Mouse (Mus musculus) cerebellum, adult 11-12 months (tissue): ENCODE measurements at regions not wholly inside any gene's neighbourhood (a gene's known extent, or its start where the extent isn't known, plus 50 kb on each side); places are given as distances from the start of the nearest gene placed in this dataset.

ENCODE experiments used
- DNase-seq: peaks from one replicate; pipeline ENCODE4 v3.0.0; 2022

DNA sequence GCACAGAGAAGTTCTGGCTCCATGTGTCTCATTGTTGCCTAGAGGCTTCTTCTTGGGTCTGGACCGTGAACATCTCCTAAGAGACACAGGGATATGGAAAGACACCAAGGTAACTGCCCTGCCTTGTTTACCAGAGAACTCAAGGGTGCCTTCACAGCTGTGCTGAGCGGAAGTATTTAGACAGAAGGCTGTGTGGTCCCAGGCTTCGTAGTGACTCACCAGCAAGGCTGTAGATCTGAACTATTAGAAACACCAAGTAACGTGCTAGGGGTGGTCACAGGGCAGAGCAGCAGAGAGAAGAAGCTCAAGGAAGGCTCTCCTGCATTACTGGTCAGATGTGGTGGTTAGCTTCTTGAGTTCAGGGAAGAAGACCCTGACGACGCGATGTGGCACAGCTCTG lies 51.6 kb upstream of the Lpp start:
- DNase-seq, result no peak

DNA sequence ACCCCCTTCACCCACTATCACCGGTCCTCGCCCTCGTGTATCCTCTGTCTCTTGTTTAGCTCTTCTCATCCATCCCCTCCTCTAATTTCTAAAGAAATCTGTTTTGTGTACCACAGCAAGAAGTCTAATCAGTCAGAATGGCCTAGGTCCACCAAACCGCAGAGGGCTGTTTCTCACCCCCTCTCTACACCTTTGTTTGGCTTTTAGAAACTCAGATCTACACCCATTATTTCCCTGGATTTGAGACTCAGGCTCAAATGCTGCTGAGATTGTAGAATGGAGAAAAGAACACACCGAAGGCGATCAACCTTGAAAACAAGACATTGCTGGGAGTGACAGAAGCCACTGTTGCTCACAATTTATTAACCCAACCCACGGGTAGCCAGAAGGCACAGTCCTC lies 52.7 kb upstream of the Lpp start:
- no peak for DNase-seq

DNA sequence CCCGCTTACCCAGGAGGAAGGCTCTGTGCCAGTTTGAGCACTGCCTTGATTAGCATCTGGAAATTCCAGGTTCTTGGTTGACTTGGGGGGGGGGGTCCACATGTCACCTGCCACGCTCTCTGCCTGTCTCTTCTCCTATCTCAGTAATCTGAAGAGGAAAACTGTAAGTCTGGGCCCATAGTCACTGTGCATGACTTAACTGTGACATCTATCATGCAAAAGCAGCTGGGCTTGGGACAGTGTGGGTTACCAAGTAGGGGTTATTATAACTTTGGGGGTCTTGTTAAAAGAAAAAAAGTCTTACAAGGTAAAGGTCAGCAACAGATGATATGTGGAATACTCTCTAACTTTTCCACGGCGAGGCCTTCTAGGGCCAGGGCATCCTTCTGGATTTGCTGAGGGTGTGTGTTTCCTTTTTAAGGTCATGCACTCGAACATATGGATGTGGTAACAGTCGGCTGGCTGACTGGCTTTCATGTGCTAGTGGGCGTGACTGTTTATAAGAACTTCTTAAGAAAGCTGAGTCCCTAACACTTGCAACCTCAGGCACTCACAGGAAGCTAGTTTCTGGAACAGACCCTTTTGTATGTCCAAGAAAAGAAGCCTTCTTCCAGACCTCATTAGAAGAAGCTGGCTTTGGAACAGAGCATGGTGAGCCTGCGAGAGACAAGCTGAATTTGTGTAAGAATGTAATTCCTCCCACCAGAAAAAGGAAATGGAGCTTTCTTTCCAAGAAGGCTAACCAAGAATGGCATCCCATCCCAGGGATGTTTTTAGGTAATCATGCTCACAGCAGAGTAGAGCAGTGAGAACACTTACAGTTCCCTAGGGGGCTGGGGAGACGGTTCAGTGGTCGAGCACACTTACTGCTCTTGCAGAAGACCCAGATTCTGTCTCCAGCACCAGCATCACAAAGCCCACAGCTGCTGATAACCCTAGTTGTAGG lies 53.7 kb upstream of the Lpp start:
- DNase-seq, result no peak

DNA sequence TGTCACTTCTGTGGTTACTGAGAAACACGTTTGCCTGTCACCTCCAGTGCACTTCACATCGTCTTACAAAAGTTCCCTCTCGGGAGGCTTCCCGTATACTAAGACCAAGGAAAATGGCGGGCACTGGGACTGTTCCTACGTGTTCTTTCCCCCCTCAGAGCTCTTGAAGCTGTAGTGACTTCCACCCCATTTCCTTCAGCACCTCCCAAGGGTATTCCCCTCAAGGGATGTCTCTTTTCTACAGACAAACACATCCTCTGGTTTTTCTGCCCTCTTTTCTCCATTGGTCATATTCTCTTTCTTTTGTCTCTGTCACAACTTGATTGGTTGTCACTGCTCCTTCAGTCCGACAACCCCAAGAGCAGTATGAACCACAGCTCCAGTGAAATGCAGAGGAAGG lies 54.9 kb upstream of the Lpp start:
- no peak for DNase-seq

DNA sequence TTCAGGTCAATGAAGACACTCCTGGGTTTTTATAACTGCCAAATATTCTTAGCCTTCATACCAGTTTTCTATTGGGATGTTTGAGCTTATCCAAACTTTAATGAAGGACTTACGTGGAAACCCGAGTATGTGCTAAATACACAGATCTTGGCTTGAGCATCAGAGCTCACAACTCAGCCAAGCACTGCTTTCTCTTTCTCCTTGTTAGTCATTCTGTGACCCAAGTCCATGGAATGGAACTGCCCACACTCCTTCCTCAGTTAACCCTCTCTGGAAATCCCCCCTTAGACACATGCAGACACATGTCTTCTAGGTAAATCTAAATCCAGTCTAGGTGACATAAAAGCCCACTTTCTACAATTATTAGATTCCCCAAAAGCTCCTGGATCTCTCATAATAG lies 58.9 kb upstream of the Lpp start:
- DNase-seq, result no peak

DNA sequence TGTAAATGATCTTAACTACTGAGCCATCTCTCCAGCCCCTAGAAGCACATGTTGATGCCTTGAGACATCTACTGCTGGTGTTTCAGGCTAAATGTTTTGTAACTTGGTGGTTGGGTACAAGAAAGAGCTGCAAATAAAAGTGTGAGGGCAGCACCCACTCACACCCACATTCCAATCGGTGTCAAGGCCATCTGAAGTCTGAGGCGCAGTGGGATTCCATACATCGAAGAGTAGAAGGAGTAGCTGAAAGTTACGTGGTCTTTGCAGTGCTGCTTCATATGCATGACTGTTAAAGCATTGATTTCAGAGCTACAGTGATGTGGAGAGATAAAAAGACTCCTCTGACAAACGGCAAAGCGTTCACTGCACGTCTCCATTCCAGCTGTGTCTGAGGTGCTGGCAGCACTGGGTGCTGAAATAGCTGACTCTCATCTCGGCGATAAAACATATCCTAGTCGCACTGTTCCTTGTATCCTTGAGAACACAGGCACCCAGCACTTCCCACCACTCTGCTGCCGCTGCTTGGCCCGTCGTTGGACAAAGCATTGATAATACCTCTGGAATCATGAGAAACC lies 61.8 kb upstream of the Lpp start:
- DNase-seq, result no peak

DNA sequence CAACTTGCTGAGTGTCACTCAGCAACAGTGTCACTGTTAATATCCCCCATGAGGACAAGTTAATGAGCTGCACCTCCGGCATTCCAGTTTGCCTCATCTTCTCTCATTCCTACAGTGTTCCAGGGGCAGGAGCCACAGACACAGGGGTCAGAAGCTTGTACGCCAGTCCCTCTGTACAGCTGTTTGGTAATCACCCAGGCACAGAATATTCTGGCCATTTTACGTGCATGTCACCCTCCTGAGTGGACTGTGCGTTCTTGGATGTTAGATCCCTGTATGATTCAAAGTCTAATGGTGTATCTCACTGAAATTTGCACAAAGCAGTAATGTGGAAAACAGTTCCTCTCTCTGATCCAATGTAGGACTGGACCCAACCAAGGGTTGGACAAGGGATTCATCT lies 66.7 kb upstream of the Lpp start:
- no peak for DNase-seq

DNA sequence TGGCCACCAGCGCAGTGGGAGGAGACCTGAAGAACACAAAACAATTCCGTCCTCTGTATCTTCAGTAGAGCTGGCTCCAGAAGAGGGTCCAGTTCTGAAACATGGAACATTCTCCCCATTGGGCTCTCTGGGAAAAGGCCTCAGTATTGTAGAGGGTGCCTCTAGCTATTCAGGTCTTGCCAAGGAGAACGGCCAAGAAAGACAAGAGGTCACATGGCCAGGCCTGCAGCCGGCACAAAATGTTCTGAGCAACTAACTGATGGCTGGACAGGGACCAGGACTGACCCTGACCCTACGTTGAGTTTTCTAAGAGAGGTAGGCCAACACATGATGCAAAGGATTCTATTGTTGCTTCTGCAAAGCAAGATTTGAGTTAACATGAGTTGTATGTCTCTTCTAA lies 67.3 kb upstream of the Lpp start:
- peak; percentile 36 for DNase-seq

DNA sequence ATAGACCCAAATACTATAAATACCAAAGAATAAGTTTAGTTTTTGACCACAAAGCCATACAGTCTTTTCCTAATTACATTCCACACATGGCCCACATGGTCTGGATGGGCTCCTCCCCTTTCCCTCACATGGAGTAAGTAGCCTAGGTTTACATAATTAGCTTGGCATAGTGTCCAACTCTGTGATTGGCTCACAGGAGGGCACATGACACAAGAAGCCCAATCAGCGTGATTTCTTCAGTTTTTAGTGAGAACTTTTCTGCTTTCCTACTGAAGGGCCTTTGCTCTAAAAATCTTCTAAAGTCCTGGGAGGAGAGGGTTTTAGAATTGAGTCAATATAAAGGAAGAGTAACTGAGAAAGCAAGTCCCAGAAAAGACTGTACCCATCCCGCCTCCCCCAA lies 68.4 kb upstream of the Lpp start:
- DNase-seq, result no peak

DNA sequence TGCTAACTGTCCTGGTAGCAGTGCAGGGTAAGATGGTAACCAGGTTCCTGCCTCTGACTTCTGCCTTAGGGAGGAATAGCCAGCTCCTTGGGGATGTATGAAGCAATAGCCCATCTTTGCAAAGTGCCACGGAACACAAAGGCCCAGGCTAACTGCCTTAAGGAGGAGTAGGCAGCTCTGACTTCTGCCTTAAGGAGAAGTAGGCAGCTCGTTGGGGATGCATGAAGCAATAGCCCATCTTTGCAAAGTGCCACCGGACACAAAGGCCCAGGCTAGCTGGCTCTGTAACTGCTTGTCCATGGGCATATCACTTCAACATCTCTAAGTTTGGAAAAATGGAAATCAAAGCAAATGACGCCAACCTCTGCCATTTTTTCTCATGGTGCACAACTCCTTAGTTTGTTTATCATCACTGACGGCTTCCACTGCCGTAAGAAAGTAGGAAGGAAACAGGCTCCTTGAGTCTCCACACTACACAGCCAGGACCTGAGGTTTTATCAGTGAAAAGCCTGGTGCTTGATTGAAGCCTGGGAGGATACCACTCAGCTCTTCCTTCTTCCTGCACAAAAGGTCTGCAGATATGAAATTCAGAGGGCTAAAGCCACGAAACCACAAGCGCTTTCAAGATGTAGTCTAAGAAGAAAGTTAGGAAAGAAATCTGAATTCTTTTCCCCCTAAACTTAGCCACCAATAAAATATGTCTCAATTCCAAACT lies 74.4 kb upstream of the Lpp start:
- DNase-seq, result no peak

DNA sequence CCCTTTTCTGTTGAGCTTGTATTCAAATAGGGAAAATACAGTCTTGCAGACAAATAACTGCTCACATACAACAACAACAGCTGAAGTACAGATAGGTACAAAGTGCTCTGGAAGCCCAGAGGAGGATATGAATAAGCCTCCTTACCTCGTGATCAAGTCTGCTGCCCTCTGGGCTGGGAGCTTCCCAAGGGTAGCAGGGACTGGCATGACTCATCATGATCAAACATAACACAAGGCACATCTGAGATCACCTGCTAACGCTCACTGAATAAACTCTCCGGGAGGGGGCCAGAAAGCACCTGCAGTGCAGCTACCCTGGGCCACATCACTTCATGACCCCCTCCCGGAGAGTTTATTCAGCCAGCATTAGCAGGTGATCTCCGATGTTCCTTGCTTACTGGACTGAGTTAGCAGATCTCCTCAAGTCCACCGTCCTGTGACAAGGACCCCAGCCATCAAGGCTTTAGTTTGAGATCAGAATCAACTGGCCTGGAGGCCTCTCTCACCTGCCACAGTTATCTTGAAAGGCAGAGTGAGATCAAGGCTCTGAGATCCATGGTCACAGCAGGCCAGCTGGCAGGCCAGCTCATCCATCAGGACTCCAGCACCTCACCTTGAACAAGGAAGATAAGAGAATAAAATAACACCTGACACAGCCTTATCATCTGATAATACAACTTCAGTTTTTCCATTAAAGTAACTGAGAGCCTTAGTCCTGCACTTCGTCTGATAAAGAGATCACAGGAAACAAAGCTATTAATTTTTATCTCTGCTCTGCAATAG lies 79.6 kb upstream of the Lpp start:
- DNase-seq, result no peak

DNA sequence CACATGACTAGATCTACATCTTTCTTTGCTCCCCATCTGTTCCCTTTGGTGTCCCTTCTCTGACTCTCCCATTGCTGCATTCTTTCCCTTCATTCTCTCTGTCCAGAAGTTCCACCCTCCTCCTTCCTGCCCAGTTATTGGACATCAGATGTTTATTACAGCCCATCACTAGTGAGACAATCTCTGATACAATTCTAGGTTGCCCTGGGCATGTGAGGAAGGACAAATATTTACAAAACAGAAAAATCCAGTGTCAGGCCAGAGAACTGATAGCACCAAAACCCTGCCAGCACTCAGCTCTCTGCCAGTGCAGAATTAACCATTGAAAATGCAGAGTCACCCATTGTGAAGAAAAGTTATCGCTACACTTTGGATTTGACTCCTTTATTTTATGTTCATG lies 87.9 kb upstream of the Lpp start:
- no peak for DNase-seq

DNA sequence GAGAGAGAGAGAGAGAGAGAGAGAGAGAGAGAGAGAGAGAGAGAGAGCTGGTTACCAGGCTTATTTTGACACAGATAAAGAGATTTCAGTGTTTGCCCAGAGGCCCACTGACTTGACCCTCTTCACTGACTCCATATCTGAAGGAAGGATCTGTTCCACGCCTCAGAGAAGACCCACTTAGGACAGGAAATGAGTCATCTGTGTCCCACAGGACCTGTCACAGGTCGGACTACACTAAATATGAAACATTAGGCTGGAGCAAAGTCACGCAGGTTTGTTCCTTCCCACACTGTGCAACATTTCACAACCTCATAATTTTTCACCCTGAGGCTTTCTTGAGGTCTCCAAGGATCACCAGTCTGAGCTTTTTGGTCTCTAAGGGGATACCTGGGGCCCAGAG lies 96.5 kb upstream of the Lpp start:
- DNase-seq, result no peak

DNA sequence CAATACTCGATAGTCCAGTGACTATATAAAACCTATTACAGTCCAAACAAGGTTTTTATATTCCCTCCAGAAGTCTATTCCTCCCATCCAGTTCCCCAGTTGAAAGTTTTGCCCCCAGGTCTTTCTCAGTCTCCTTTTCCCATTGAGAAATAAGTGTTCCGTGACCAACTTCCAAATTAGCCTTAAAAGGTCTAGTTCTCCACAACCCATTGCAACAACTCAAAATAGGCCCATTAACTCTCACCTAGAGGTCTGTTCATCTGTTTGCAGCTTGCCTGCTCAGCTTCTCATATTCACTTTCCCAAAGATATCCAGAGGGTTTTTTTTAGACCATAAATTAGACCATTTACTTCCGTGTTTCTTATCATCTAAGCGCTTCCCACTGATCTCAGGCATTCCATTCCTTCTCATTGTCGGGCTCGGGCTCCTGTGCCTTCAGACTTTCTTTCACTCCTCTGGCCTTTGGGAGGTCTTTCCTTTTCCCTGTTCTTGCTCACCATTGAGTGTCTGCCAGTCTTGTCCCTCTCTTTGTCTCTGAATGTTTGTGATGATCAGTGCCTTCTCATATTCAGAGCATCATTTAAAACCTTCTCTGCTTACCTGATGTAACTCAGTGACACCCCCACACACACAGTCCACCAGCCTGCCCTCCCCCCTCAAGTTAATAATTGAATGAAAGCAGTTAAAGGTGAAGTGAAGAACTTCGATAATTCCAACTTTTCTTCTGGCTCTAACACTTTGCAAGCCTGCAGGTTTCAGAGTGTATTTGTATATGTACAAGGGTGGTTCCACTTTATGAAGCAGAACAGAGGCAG lies 97.5 kb upstream of the Lpp start:
- no peak for DNase-seq

DNA sequence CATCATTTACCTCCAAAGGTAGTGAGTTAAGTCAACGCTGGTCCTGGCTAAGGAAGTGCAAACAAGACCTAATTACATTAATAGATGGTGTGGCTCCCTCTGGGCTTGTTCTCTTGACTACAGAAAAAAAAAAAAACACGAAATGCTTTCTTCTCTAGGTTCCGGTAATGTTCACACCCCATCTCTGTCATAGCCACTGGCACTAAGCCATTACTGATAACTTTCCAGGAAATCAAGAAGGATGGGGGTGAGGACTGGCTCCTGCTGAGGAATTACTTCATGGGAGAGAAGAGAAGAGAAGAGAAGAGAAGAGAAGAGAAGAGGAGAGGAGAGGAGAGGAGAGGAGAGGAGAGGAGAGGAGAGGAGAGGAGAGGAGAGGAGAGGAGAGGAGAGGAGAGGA lies 109.1 kb upstream of the Lpp start:
- no peak for DNase-seq

DNA sequence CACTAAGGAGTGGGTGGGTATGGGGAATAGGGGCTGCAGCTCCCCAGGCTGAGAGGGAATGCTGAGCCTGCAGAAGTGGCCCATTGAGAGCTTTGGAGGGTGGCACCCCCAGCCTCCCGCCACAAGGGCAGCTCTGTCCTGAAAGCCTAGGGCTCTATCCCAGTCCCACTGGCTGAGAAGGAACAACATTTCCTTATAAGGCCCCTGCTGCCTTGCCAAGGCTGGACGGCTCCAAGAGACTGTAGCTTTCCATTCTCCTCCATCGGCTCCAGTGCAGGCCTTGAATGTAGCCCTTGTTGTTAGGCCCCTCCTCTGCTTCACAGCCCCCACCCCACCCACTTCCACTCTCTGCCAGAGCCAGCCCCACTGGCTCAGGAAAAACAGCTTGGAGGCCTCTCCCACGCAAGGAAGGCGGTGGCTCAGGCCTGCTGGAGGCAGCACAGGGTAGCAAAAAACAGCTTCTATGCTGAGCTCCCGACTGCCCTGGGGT lies 111.1 kb upstream of the Lpp start:
- peak; percentile 66 for DNase-seq

DNA sequence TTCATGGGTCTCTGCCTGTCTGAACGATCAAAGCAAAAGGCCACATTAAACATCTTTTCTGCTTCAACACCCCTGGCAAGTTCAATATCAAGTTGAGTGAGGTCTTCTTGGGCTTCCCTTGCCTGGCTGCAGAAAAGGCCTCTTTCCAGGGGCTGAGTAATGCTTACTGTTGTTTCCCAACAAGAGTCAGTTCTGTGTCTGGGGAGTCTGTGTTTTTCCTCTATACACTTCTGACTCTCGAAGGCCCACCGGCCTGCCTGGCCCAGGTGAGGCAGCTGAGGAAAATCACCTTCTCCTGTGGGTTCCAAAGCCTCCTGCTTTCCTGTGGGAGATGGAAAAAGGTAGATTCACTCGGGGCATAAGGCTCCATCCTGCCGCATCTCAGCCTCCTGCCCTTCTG lies 111.7 kb upstream of the Lpp start:
- DNase-seq, result no peak

DNA sequence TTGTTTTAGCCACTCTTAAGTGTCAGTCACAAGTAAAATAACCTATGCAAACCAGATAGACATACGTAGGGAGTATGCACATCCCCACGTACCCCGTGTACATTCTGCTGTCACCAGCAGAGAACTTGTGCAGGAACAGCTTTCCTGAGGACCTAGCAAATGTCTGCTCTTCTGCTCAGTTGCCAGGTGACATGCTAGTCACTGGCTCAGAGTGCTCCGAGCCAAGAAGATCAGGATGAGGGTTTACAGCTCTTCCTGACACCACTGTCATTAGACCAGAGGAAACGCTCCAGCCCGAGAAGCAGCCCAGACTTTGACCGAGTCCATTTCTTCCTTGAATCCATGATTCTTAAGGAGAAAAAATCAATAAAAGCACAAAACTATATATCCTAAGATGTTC lies 115.5 kb upstream of the Lpp start:
- DNase-seq, result peak; percentile 36

DNA sequence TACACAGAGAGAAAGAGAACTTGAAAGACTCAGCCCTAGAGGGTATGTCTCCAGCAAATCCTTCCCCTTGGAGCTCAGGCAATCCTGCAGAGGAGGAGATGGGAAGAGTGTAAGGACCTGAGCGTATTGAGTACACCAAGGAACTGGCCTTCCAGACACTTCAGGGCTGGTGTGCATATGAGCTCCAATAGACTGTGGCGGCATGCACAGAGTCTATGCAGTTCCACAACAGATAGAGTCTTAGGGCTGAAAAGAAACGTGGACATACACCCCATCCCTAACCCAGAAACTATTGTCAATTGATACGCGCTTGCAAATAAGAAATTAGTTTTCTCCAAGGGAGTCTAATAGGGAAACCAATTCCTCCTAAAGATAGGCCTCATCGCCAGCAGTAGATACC lies 130.6 kb upstream of the Lpp start:
- no peak for DNase-seq

DNA sequence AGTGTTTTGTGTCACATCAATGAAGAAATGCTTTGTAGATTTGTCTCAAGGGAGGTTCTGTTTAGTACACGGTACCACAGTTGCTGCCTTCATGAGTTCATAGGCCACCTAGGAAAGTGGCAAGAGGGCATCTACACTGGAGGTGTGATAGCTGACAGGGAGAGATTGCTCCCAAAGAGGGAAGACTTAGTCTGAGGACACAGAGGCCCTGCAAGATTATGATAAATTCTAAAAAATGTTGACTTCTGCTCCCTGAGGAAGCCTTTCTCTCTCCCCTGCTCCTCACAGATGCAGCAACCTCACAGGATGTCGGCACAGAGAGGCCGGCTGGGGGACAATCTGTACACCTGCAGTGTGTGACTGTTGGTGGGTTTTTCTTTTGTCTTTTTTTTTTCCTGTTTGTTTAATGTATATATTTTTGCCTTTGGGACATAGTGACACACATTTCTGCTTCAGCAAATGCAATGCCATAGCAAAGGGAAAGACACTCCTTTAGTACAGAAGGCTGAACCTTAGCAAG lies 133.5 kb upstream of the Lpp start:
- no peak for DNase-seq

DNA sequence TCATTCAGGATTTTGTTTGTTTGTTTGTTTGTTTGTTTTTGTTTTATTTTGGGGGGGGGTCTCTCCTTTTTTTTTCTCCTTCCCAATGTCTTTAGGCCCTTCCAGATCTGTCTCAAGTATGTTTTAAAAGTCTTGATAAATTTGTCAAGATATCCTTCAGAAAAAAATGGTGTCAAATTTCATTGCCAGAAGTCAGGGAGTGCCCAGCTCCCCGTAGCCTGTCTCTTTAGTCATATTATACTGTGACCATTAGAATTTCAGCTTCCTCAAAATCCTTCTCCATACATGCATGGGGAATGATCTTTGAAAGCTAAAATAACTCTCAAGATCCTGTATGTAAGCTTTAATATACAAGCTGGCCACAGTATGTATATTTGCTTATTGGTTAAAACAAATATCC lies 134.3 kb upstream of the Lpp start:
- DNase-seq, result no peak

DNA sequence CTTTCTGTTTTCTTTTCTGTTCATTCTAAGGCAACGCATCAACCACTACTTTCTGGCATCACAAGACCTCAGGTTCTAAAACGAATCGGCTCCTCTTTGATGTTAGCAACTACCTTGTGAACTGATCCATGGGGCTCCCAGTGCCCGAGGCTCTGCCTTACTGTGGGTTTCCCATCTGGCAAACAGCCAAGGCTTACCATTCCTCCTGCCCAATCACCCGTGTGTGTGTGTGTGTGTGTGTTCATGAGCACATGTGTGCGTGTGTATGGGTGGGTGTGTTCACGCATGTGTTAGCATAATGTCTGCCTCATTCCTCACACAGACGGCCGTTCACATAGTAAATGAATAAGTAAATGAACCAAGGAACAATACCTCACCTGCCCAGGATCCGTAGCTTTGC lies 138.3 kb upstream of the Lpp start:
- DNase-seq, result no peak
